Comparison of ENCODE assay signal across 7 mouse cellular contexts in genomic region chr19:6277661-6278438, GRCm38 (mm10). TPM values are rescaled to one million over a fixed set of nuclear protein-coding genes. Genes with fewer than 3 reads are reported as not detected.
A peak's percentile ranks its signal among the peaks of the same experiment; 100 is the strongest.
DNase-seq lines count a peak whose midpoint lies in the region; ATAC-seq and TF ChIP-seq lines count a peak whose summit lies in the region.

No protein-coding gene starts in this region.

- peak; percentile 100 for DNase-seq in R1 (ENCODE audit: low read depth, low spot score)
- DNase-seq in cerebellum, postnatal 25 days = peak; percentile 64 to 68
- peak; percentile 64 to 82 for DNase-seq in gastrocnemius, postnatal 36 days
- no peak for DNase-seq in frontal cortex, adult 2 months (ENCODE audit: extremely low spot score in 1 of 2, low spot score in 1 of 2)

- TF ChIP-seq CTCF in intestine, postnatal 0 days (IDR thresholded peaks at IDR 0.05; ENCODE audit: low read depth) = no peak
- TF ChIP-seq CTCF in olfactory bulb, adult 2 months (IDR thresholded peaks at IDR 0.05; ENCODE audit: insufficient read depth, low read depth, low read length) = no peak

- peak overlapping the region; percentile 90 for H3K4me3 ChIP-seq in intestine, postnatal 0 days (ENCODE audit: low read depth, low read length)
- peak overlapping the region; percentile 92 for H3K4me3 ChIP-seq in lung, embryonic 15.5 days
- H3K4me3 ChIP-seq in olfactory bulb, adult 2 months (ENCODE audit: insufficient read depth, low read depth, low read length) = peak overlapping the region; percentile 97

- H3K4me1 ChIP-seq in intestine, postnatal 0 days (replicated peaks; ENCODE audit: control insufficient read depth, insufficient read depth, low read length) = 0 out of 2 replicates have a peak, but pooled peaks cover 21% of the 10 kb centered on the region
- peaks cover 45% of the 10 kb centered on the region for H3K4me1 ChIP-seq in lung, embryonic 15.5 days
- H3K4me1 ChIP-seq in olfactory bulb, adult 2 months (ENCODE audit: control insufficient read depth, insufficient read depth, low read length) = peaks cover 26% of the 10 kb centered on the region

- no peaks in the 10 kb centered on the region for H3K9me3 ChIP-seq in intestine, postnatal 0 days (ENCODE audit: control insufficient read depth)
- H3K9me3 ChIP-seq in lung, embryonic 15.5 days = no peaks in the 10 kb centered on the region

- intact Hi-C loops in gastrocnemius, postnatal 36 days (cut with DNase I) = no loop called here

- peak; percentile 60 for ATAC-seq in intestine, postnatal 0 days
- ATAC-seq in lung, embryonic 15.5 days (ENCODE audit: borderline replicate concordance, extremely low read depth, low FRiP score, low TSS enrichment) = peak; percentile 52

- no peak for TF ChIP-seq POLR2A in olfactory bulb, adult 2 months (IDR thresholded peaks at IDR 0.05; ENCODE audit: insufficient read depth, low read depth, low read length)

- no peaks in the 10 kb centered on the region for H3K27me3 ChIP-seq in intestine, postnatal 0 days (replicated peaks; ENCODE audit: control insufficient read depth, insufficient read depth, low read length)
- no peaks in the 10 kb centered on the region for H3K27me3 ChIP-seq in lung, embryonic 15.5 days

- H3K9ac ChIP-seq in intestine, postnatal 0 days (ENCODE audit: low read depth, low read length) = peak overlapping the region; percentile 93
- H3K9ac ChIP-seq in lung, embryonic 15.5 days = peak overlapping the region; percentile 77

- peak overlapping the region; percentile 83 for H3K4me2 ChIP-seq in intestine, postnatal 0 days (replicated peaks; ENCODE audit: low read depth)
- H3K4me2 ChIP-seq in lung, embryonic 15.5 days = peak overlapping the region; percentile 97

- peaks cover 24% of the 10 kb centered on the region for H3K36me3 ChIP-seq in intestine, postnatal 0 days (ENCODE audit: control insufficient read depth, insufficient read depth)
- H3K36me3 ChIP-seq in lung, embryonic 15.5 days = peaks cover 30% of the 10 kb centered on the region

- WGBS in intestine, postnatal 0 days = 7% methylated on average over 10 of the region's 10 CpGs
- WGBS in lung, embryonic 15.5 days = 1% methylated on average over 10 of the region's 10 CpGs
- 12% methylated on average over 10 of the region's 10 CpGs for WGBS in olfactory bulb, adult 2 months

- H3K27ac ChIP-seq in intestine, postnatal 0 days (ENCODE audit: low read depth, low read length) = peak overlapping the region; percentile 88
- peak overlapping the region; percentile 88 for H3K27ac ChIP-seq in lung, embryonic 15.5 days
- no peak overlapping the region for H3K27ac ChIP-seq in olfactory bulb, adult 2 months (ENCODE audit: insufficient read depth, low read depth, low read length)

RNA-seq across cellular contexts. Expression of gene Ehd1, which starts 1.3 kb away (rescaled TPM):
- 10 to 100 TPM; 23.5 to 36.0 TPM for total RNA-seq in gastrocnemius, postnatal 36 days (2021)
- 177 and 201 TPM in 2 replicates for polyA plus RNA-seq in intestine, postnatal 0 days (2015; fragmentation: Nextera tagmentation; extraction: Ambion mirVana)
- polyA plus RNA-seq in lung, embryonic 15.5 days (2015; fragmentation: Nextera tagmentation; extraction: Ambion mirVana) = 66.7 and 76.1 TPM in 2 replicates
- not detected in 2 replicates for polyA plus RNA-seq in olfactory bulb, adult 2 months (2012; ENCODE audit: insufficient read depth, insufficient read length, low replicate concordance, missing spikeins)
- 48.4 and 49.3 TPM in 2 replicates for polyA plus RNA-seq in frontal cortex, adult 2 months (2012; rRNA removed)

RNA-seq across cellular contexts. Expression of gene Cdc42bpg, which starts 28.4 kb away (rescaled TPM):
- total RNA-seq in gastrocnemius, postnatal 36 days (2021) = 1 to 10 TPM; 4.3 to 5.2 TPM
- polyA plus RNA-seq in intestine, postnatal 0 days (2015; fragmentation: Nextera tagmentation; extraction: Ambion mirVana) = 1.8 and 2.3 TPM in 2 replicates
- 0.77 and 0.92 TPM in 2 replicates for polyA plus RNA-seq in lung, embryonic 15.5 days (2015; fragmentation: Nextera tagmentation; extraction: Ambion mirVana)
- not detected in 2 replicates for polyA plus RNA-seq in olfactory bulb, adult 2 months (2012; ENCODE audit: insufficient read depth, insufficient read length, low replicate concordance, missing spikeins)
- polyA plus RNA-seq in frontal cortex, adult 2 months (2012; rRNA removed) = 3.2 and 3.3 TPM in 2 replicates

RNA-seq across cellular contexts. Expression of gene Atg2a, which starts 36.4 kb away (rescaled TPM):
- 10 to 100 TPM; 16.5 to 18.0 TPM for total RNA-seq in gastrocnemius, postnatal 36 days (2021)
- polyA plus RNA-seq in intestine, postnatal 0 days (2015; fragmentation: Nextera tagmentation; extraction: Ambion mirVana) = 3.6 and 4.0 TPM in 2 replicates
- 8.9 and 9.3 TPM in 2 replicates for polyA plus RNA-seq in lung, embryonic 15.5 days (2015; fragmentation: Nextera tagmentation; extraction: Ambion mirVana)
- not detected in 2 replicates for polyA plus RNA-seq in olfactory bulb, adult 2 months (2012; ENCODE audit: insufficient read depth, insufficient read length, low replicate concordance, missing spikeins)
- polyA plus RNA-seq in frontal cortex, adult 2 months (2012; rRNA removed) = 29.3 and 31.2 TPM in 2 replicates

RNA-seq across cellular contexts. Expression of gene Ppp2r5b, which starts 42.2 kb away (rescaled TPM):
- 10 to 100 TPM; 32.2 to 34.6 TPM for total RNA-seq in gastrocnemius, postnatal 36 days (2021)
- polyA plus RNA-seq in intestine, postnatal 0 days (2015; fragmentation: Nextera tagmentation; extraction: Ambion mirVana) = 15.2 and 17.1 TPM in 2 replicates
- 17.1 and 19.2 TPM in 2 replicates for polyA plus RNA-seq in lung, embryonic 15.5 days (2015; fragmentation: Nextera tagmentation; extraction: Ambion mirVana)
- polyA plus RNA-seq in olfactory bulb, adult 2 months (2012; ENCODE audit: insufficient read depth, insufficient read length, low replicate concordance, missing spikeins) = not detected in 2 replicates
- 137 and 141 TPM in 2 replicates for polyA plus RNA-seq in frontal cortex, adult 2 months (2012; rRNA removed)

RNA-seq across cellular contexts. Expression of gene Gpha2, which starts 51.7 kb away (rescaled TPM):
- not detected for total RNA-seq in gastrocnemius, postnatal 36 days (2021)
- 0.26 and 0.34 TPM in 2 replicates for polyA plus RNA-seq in intestine, postnatal 0 days (2015; fragmentation: Nextera tagmentation; extraction: Ambion mirVana)
- polyA plus RNA-seq in lung, embryonic 15.5 days (2015; fragmentation: Nextera tagmentation; extraction: Ambion mirVana) = 0.48 TPM in 1 of 2 replicates, not detected in the other
- polyA plus RNA-seq in olfactory bulb, adult 2 months (2012; ENCODE audit: insufficient read depth, insufficient read length, low replicate concordance, missing spikeins) = not detected in 2 replicates
- not detected in 2 replicates for polyA plus RNA-seq in frontal cortex, adult 2 months (2012; rRNA removed)

Comparison
In these comparisons a context has a peak if more than half of its experiments do, and no peak if none do; other contexts are left out.
1. DNase-seq: peak in R1 (single experiment), cerebellum, postnatal 25 days (2 of 2) and gastrocnemius, postnatal 36 days (2 of 2); none in frontal cortex, adult 2 months (0 of 2).
2. RNA of gene Ehd1, which starts 1.3 kb away (polyA plus RNA-seq): 177 to 201 TPM in intestine, postnatal 0 days, 66.7 to 76.1 TPM in lung, embryonic 15.5 days and 48.4 to 49.3 TPM in frontal cortex, adult 2 months; not detected in olfactory bulb, adult 2 months; every median in the first group is over 10 times any median in the second.
3. Peak in every context shown above with its lines, with median percentiles within 50 percentile points of each other: H3K4me3 ChIP-seq.